Comparison of ENCODE assay signal across 9 mouse cellular contexts in genomic region chr11:29714789-29715188, GRCm38 (mm10). TPM values are rescaled to one million over a fixed set of nuclear protein-coding genes. Genes with fewer than 3 reads are reported as not detected.
DNase-seq lines count a peak whose midpoint lies in the region; ATAC-seq lines count a peak whose summit lies in the region.
"Had no signal": no experiment of that assay in that cellular context is flagged by ENCODE, and none has a peak within 500 bp of the region (broad histone marks: within the 10 kb centered on the region; RNA-seq: fewer than 3 reads in every experiment).

No protein-coding gene starts in this region.

- H3K4me3 ChIP-seq in kidney, embryonic 15.5 days (replicated peaks) = no peak overlapping the region
- no peak overlapping the region for H3K4me3 ChIP-seq in embryonic facial prominence, embryonic 14.5 days (ENCODE audit: low read depth, low read length)
- H3K4me3 ChIP-seq: midbrain, embryonic 12.5 days had no signal

- no peaks in the 10 kb centered on the region for H3K27me3 ChIP-seq in kidney, embryonic 15.5 days
- H3K27me3 ChIP-seq in embryonic facial prominence, embryonic 14.5 days (replicated peaks; ENCODE audit: control insufficient read depth, insufficient read depth, low read length) = no peaks in the 10 kb centered on the region
- H3K27me3 ChIP-seq: midbrain, embryonic 12.5 days had no signal

- 93% methylated on average over 2 of the region's 2 CpGs for WGBS in kidney, embryonic 15.5 days
- 88% methylated on average over 2 of the region's 2 CpGs for WGBS in embryonic facial prominence, embryonic 14.5 days

- H3K4me1 ChIP-seq in kidney, embryonic 15.5 days = peaks cover 9% of the 10 kb centered on the region
- H3K4me1 ChIP-seq in embryonic facial prominence, embryonic 14.5 days (ENCODE audit: control insufficient read depth, insufficient read depth, low read length) = peaks cover 11% of the 10 kb centered on the region
- H3K4me1 ChIP-seq: midbrain, embryonic 12.5 days had no signal

- peaks cover 12% of the 10 kb centered on the region; the same call in 1 of the 2 replicates for H3K36me3 ChIP-seq in kidney, embryonic 15.5 days
- 0 out of 2 replicates have a peak, but pooled peaks cover 8% of the 10 kb centered on the region for H3K36me3 ChIP-seq in embryonic facial prominence, embryonic 14.5 days (ENCODE audit: control insufficient read depth, insufficient read depth, low read length)

- ATAC-seq in kidney, embryonic 15.5 days (replicated peaks; ENCODE audit: low FRiP score) = no peak
- ATAC-seq in embryonic facial prominence, embryonic 14.5 days (ENCODE audit: low read depth) = no peak
- ATAC-seq in erythroblast, adult 5-6 weeks (replicated peaks; ENCODE audit: low FRiP score, poor library complexity, severe bottlenecking) = no peak

- H3K27ac ChIP-seq in kidney, embryonic 15.5 days = no peak overlapping the region
- H3K27ac ChIP-seq in embryonic facial prominence, embryonic 14.5 days (replicated peaks; ENCODE audit: low read depth, low read length) = no peak overlapping the region
- H3K27ac ChIP-seq: midbrain, embryonic 12.5 days had no signal

- no peaks in the 10 kb centered on the region for H3K9me3 ChIP-seq in kidney, embryonic 15.5 days (replicated peaks)
- H3K9me3 ChIP-seq in embryonic facial prominence, embryonic 14.5 days (ENCODE audit: control insufficient read depth, low read length) = no peaks in the 10 kb centered on the region
- H3K9me3 ChIP-seq: midbrain, embryonic 12.5 days had no signal

- H3K9ac ChIP-seq in kidney, embryonic 15.5 days = no peak overlapping the region
- no peak overlapping the region for H3K9ac ChIP-seq in embryonic facial prominence, embryonic 14.5 days (ENCODE audit: low read depth, low read length)
- H3K9ac ChIP-seq: midbrain, embryonic 12.5 days had no signal

- no peak overlapping the region for H3K4me2 ChIP-seq in kidney, embryonic 15.5 days
- H3K4me2 ChIP-seq in embryonic facial prominence, embryonic 14.5 days (ENCODE audit: low read depth, low read length) = no peak overlapping the region
- H3K4me2 ChIP-seq: midbrain, embryonic 12.5 days had no signal

- peak; percentile 25 for DNase-seq in adrenal gland, postnatal 14 days
- no peak for DNase-seq in adrenal gland, adult 8-10 months
- DNase-seq in kidney, adult 8-10 months = peak; percentile 12 to 25
- DNase-seq in 3T3-L1 (ENCODE audit: low read depth, low spot score) = peak; percentile 77
- DNase-seq in embryonic facial prominence, embryonic 14.5 days (ENCODE audit: low spot score) = peak; percentile 37
- DNase-seq in spleen, postnatal 14 days (ENCODE audit: low spot score in 2 of 2) = no peak

RNA-seq across cellular contexts. Expression of gene Rtn4, which starts 22.0 kb away (rescaled TPM):
- total RNA-seq in adrenal gland, postnatal 14 days (2021) = 304 and 307 TPM in 2 replicates
- 100 to 1,000 TPM; 226 to 575 (median 412) TPM for total RNA-seq in adrenal gland, adult 8-10 months (2022)
- 54.8 and 56.0 TPM in 2 replicates for polyA plus RNA-seq in kidney, embryonic 15.5 days (2015; fragmentation: Nextera tagmentation; extraction: Ambion mirVana)
- 86.2 and 93.2 TPM in 2 replicates for polyA plus RNA-seq in embryonic facial prominence, embryonic 14.5 days (2014; fragmentation: Nextera tagmentation; extraction: Ambion mirVana)
- total RNA-seq in erythroblast, adult 5-6 weeks (2015; ENCODE audit: low replicate concordance) = 21.1 and 25.0 TPM in 2 replicates
- total RNA-seq in erythroblast, adult 5-6 weeks (2017; ENCODE audit: low replicate concordance) = 27.6 and 37.3 TPM in 2 replicates

Comparison
In these comparisons a context has a peak if more than half of its experiments do, and no peak if none do; other contexts are left out.
1. DNase-seq: peak in adrenal gland, postnatal 14 days (single experiment), kidney, adult 8-10 months (2 of 2), 3T3-L1 (single experiment) and embryonic facial prominence, embryonic 14.5 days (single experiment); none in adrenal gland, adult 8-10 months (single experiment) and spleen, postnatal 14 days (0 of 2).